Mouse (Mus musculus): ENCODE data around the gene Rbbp8nl. TPM values are rescaled to one million over a fixed set of nuclear protein-coding genes. Genes with fewer than 3 reads are reported as not detected.

The Rbbp8nl gene
- polyA plus RNA-seq, 1 experiment from 2014 or later = 3.7 TPM

GRCm38 (mm10) chr2:180276385-180276784 lies 13.3 kb downstream of the Rbbp8nl start:
- Histone ChIP-seq H3K4me2 (ENCODE audit: low read depth, low read length) (peak overlapping the region; percentile 41), H3K36me3 (ENCODE audit: control insufficient read depth, insufficient read depth, low read length) (no peaks in the 10 kb centered on the region), H3K4me1 (ENCODE audit: control insufficient read depth, insufficient read depth, low read length) (peaks cover 35% of the 10 kb centered on the region), H3K27ac (ENCODE audit: low read length) (peak overlapping the region; percentile 88), H3K4me3 (replicated peaks; ENCODE audit: low read length) (no peak overlapping the region), H3K27me3 (ENCODE audit: control insufficient read depth, insufficient read depth, low read length) (no peaks in the 10 kb centered on the region), H3K9me3 (replicated peaks; ENCODE audit: control insufficient read depth, low read length) (no peaks in the 10 kb centered on the region), H3K9ac (ENCODE audit: low read length) (no peak overlapping the region)
- ATAC-seq (ENCODE audit: insufficient read depth, low FRiP score) = no peak
- WGBS = 35% methylated on average over 4 of the region's 4 CpGs

GRCm38 (mm10) chr2:180275836-180276235 lies 13.8 kb downstream of the Rbbp8nl start:
- Histone ChIP-seq H3K9me3 (replicated peaks; ENCODE audit: control insufficient read depth, low read length) (no peaks in the 10 kb centered on the region), H3K4me2 (ENCODE audit: low read depth, low read length) (peak overlapping the region; percentile 41), H3K4me3 (replicated peaks; ENCODE audit: low read length) (no peak overlapping the region), H3K27me3 (ENCODE audit: control insufficient read depth, insufficient read depth, low read length) (no peaks in the 10 kb centered on the region), H3K9ac (ENCODE audit: low read length) (no peak overlapping the region), H3K36me3 (ENCODE audit: control insufficient read depth, insufficient read depth, low read length) (no peaks in the 10 kb centered on the region), H3K4me1 (ENCODE audit: control insufficient read depth, insufficient read depth, low read length) (peaks cover 35% of the 10 kb centered on the region), H3K27ac (ENCODE audit: low read length) (peak overlapping the region; percentile 88)
- ATAC-seq (ENCODE audit: insufficient read depth, low FRiP score) = peak; percentile 69
- under 1% methylated on average over 8 of the region's 8 CpGs for WGBS

- Histone ChIP-seq H3K27ac (ENCODE audit: low read length) (no peak overlapping the region), H3K9ac (ENCODE audit: low read length) (no peak overlapping the region), H3K9me3 (replicated peaks; ENCODE audit: control insufficient read depth, low read length) (no peaks in the 10 kb centered on the region), H3K4me1 (ENCODE audit: control insufficient read depth, insufficient read depth, low read length) (peaks cover 35% of the 10 kb centered on the region), H3K4me2 (ENCODE audit: low read depth, low read length) (no peak overlapping the region), H3K36me3 (ENCODE audit: control insufficient read depth, insufficient read depth, low read length) (no peaks in the 10 kb centered on the region), H3K4me3 (replicated peaks; ENCODE audit: low read length) (no peak overlapping the region), H3K27me3 (ENCODE audit: control insufficient read depth, insufficient read depth, low read length) (no peaks in the 10 kb centered on the region)
- 83% methylated on average over 2 of the region's 2 CpGs for WGBS
- no peak for ATAC-seq (ENCODE audit: insufficient read depth, low FRiP score)
Measured at GRCm38 (mm10) chr2:180274523-180274922, 15.2 kb downstream of the Rbbp8nl start.

- peaks cover 35% of the 10 kb centered on the region for H3K4me1 ChIP-seq (ENCODE audit: control insufficient read depth, insufficient read depth, low read length)
- peak within 1 kb of the TSS; percentile 74 for H3K4me3 ChIP-seq (replicated peaks; ENCODE audit: low read length)
- whole genome bisulfite sequencing = 5% methylated on average over 68 of the region's 68 CpGs
Measured at GRCm38 (mm10) chr2:180273394-180274244, 16.1 kb downstream of the Rbbp8nl start, which contains the start of gene Cables2. Gene Cables2 (minus strand): TSS chr2:180273496.

DNA sequence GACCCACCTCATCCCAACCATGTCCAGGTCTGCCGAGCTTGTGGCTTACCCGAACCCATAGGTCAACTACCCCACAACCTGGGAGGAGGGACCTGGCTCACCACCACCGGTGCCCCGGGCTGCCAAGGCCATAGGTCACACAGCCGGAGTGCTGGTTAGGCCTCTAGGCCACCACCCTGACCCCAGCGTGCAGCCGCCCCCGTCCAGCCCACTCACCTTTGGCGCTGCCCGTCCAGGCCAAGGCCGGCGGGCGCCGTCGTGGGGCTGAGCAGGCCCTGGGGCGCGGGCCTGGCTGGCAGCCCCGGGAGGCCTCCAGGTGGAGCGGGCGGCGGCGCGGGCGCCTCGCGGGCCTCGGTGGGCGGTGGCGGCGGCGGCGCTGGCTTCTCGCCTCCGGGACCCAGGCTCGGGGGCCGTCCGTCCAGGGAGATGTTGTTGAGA lies 16.8 kb downstream of the Rbbp8nl start:
- Histone ChIP-seq H3K27ac (ENCODE audit: low read length) (peak overlapping the region; percentile 39; the same call in 1 of the 2 replicates), H3K36me3 (ENCODE audit: control insufficient read depth, insufficient read depth, low read length) (no peaks in the 10 kb centered on the region), H3K4me2 (ENCODE audit: low read depth, low read length) (peak overlapping the region; percentile 93), H3K9me3 (replicated peaks; ENCODE audit: control insufficient read depth, low read length) (no peaks in the 10 kb centered on the region), H3K4me3 (replicated peaks; ENCODE audit: low read length) (peak overlapping the region; percentile 74), H3K27me3 (ENCODE audit: control insufficient read depth, insufficient read depth, low read length) (no peaks in the 10 kb centered on the region), H3K9ac (ENCODE audit: low read length) (peak overlapping the region; percentile 91), H3K4me1 (ENCODE audit: control insufficient read depth, insufficient read depth, low read length) (peaks cover 31% of the 10 kb centered on the region)
- WGBS = under 1% methylated on average over 35 of the region's 37 CpGs
- ATAC-seq (ENCODE audit: insufficient read depth, low FRiP score) = 0 out of 2 replicates have a peak, but pooled peaks have one; percentile 5

More at GRCm38 (mm10) chr2:180273394-180274244, 16.1 kb downstream of the Rbbp8nl start, which contains the start of gene Cables2:
- Histone ChIP-seq H3K27me3 (ENCODE audit: control insufficient read depth, insufficient read depth, low read length) (no peaks in the 10 kb centered on the region), H3K27ac (ENCODE audit: low read length) (peak within 1 kb of the TSS; percentile 78), H3K36me3 (ENCODE audit: control insufficient read depth, insufficient read depth, low read length) (no peaks in the 10 kb centered on the region), H3K9ac (ENCODE audit: low read length) (peak within 1 kb of the TSS; percentile 91), H3K9me3 (replicated peaks; ENCODE audit: control insufficient read depth, low read length) (no peaks in the 10 kb centered on the region), H3K4me2 (ENCODE audit: low read depth, low read length) (peak within 1 kb of the TSS; percentile 93)
- ATAC-seq (ENCODE audit: insufficient read depth, low FRiP score) = peak; percentile 92

DNA sequence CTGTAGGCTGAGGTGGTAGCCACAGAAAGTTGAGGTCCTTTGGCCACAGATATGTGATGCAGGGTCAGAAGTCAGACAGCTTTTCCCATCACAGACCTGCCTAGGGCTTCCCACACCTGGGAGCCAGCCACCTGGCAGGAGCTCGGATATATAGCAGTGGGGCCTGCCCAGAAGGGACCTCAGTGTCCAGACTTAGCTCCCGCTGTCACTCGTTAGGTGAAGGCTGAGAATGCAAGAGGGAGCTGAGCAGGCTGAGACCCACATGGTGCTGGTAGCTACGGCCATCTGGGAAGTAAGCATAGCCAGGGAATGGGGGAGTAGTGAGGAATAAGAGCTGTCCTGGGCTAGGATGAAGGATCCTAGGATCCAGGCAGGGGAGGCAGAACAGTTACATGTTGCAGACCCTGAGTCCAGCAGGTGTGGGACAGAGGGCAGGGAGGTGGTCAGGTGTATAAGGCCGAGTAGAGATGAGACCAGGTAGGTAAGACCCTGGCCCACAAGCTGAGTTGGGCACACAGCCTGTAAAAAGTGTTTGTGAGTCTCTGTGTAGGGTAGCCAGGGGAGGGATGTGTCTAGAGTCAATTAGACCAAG lies 17.8 kb downstream of the Rbbp8nl start:
- Histone ChIP-seq H3K27me3 (ENCODE audit: control insufficient read depth, insufficient read depth, low read length) (no peaks in the 10 kb centered on the region), H3K27ac (ENCODE audit: low read length) (no peak overlapping the region), H3K4me3 (replicated peaks; ENCODE audit: low read length) (peak overlapping the region; percentile 74), H3K9ac (ENCODE audit: low read length) (peak overlapping the region; percentile 91), H3K4me1 (ENCODE audit: control insufficient read depth, insufficient read depth, low read length) (peaks cover 27% of the 10 kb centered on the region), H3K9me3 (replicated peaks; ENCODE audit: control insufficient read depth, low read length) (no peaks in the 10 kb centered on the region), H3K36me3 (ENCODE audit: control insufficient read depth, insufficient read depth, low read length) (no peaks in the 10 kb centered on the region), H3K4me2 (ENCODE audit: low read depth, low read length) (peak overlapping the region; percentile 93)
- no peak for ATAC-seq (ENCODE audit: insufficient read depth, low FRiP score)
- 69% methylated on average over 5 of the region's 5 CpGs for WGBS

GRCm38 (mm10) chr2:180270537-180271255 lies 19.0 kb downstream of the Rbbp8nl start:
- Histone ChIP-seq H3K4me1 (ENCODE audit: control insufficient read depth, insufficient read depth, low read length) (peaks cover 20% of the 10 kb centered on the region), H3K27ac (ENCODE audit: low read length) (no peak overlapping the region), H3K27me3 (ENCODE audit: control insufficient read depth, insufficient read depth, low read length) (no peaks in the 10 kb centered on the region), H3K4me2 (ENCODE audit: low read depth, low read length) (no peak overlapping the region), H3K36me3 (ENCODE audit: control insufficient read depth, insufficient read depth, low read length) (no peaks in the 10 kb centered on the region), H3K9me3 (replicated peaks; ENCODE audit: control insufficient read depth, low read length) (no peaks in the 10 kb centered on the region), H3K9ac (ENCODE audit: low read length) (peak overlapping the region; percentile 46), H3K4me3 (replicated peaks; ENCODE audit: low read length) (no peak overlapping the region)
- WGBS = 72% methylated on average over 7 of the region's 7 CpGs
- no peak for ATAC-seq (ENCODE audit: insufficient read depth, low FRiP score)

GRCm38 (mm10) chr2:180269329-180269728 lies 20.4 kb downstream of the Rbbp8nl start:
- Histone ChIP-seq H3K4me2 (ENCODE audit: low read depth, low read length) (no peak overlapping the region), H3K27ac (ENCODE audit: low read length) (no peak overlapping the region), H3K4me1 (ENCODE audit: control insufficient read depth, insufficient read depth, low read length) (peaks cover 20% of the 10 kb centered on the region), H3K4me3 (replicated peaks; ENCODE audit: low read length) (no peak overlapping the region), H3K36me3 (ENCODE audit: control insufficient read depth, insufficient read depth, low read length) (no peaks in the 10 kb centered on the region), H3K27me3 (ENCODE audit: control insufficient read depth, insufficient read depth, low read length) (no peaks in the 10 kb centered on the region), H3K9ac (ENCODE audit: low read length) (no peak overlapping the region), H3K9me3 (replicated peaks; ENCODE audit: control insufficient read depth, low read length) (no peaks in the 10 kb centered on the region)
- WGBS = 91% methylated on average over 10 of the region's 10 CpGs
- ATAC-seq (ENCODE audit: insufficient read depth, low FRiP score) = no peak

Data from stomach, embryonic 16.5 days (tissue).